Mouse (Mus musculus) kidney, postnatal 0 days (tissue): ENCODE data around the gene Rps5. TPM values are rescaled to one million over a fixed set of nuclear protein-coding genes. Genes with fewer than 3 reads are reported as not detected.
"Not testable (repeated sequence)": the region's sequence is repeated elsewhere in the genome, so short reads cannot be mapped to it uniquely, and the experiment has no call there.

Source experiments
- ATAC-seq: fragments of 200-750 bp; cut with Nextera tagmentation; replicated peaks from 2 replicates; pipeline ENCODE4 v1.8.0; 2017; ENCODE audit warnings: low read depth, moderate number of reproducible peaks, moderate TSS enrichment, moderate library complexity; ENCODE audit not compliant: low FRiP score
- DNase-seq: peaks from one replicate; pipeline ENCODE4 v3.0.0-alpha.2; 2016; ENCODE audit warnings: low spot score
- H3K27ac ChIP-seq: fragments of 300-500 bp; sonication (generic); 2 replicates; pipeline ENCODE4 v1.5.1; 2014; ENCODE audit warnings: mild to moderate bottlenecking
- H3K27me3 ChIP-seq: fragments of 300-500 bp; sonication (generic); 2 replicates; pipeline ENCODE4 v1.6.1; 2014; ENCODE audit warnings: low read length, mixed read lengths; ENCODE audit not compliant: insufficient read depth
- H3K36me3 ChIP-seq: fragments of 300-500 bp; sonication (generic); 2 replicates; pipeline ENCODE4 v1.6.1; 2014; ENCODE audit warnings: low read length, mixed read lengths; ENCODE audit not compliant: insufficient read depth
- H3K4me1 ChIP-seq: fragments of 300-500 bp; sonication (generic); replicated peaks from 2 replicates; pipeline ENCODE4 v1.6.1; 2014; ENCODE audit warnings: antibody characterized with exemption, low read length, mixed read lengths; ENCODE audit not compliant: insufficient read depth
- H3K4me2 ChIP-seq: fragments of 300-500 bp; sonication (generic); 2 replicates; pipeline ENCODE4 v1.6.1; 2014; ENCODE audit warnings: mild to moderate bottlenecking, low read length, moderate library complexity, mixed read lengths
- H3K4me3 ChIP-seq: fragments of 300-500 bp; sonication (generic); replicated peaks from 2 replicates; pipeline ENCODE4 v1.5.1; 2014; ENCODE audit warnings: low read depth, low read length
- H3K9ac ChIP-seq: fragments of 300-500 bp; sonication (generic); 2 replicates; pipeline ENCODE4 v1.6.1; 2014; ENCODE audit warnings: low read depth, low read length
- H3K9me3 ChIP-seq: fragments of 300-500 bp; sonication (generic); replicated peaks from 2 replicates; pipeline ENCODE4 v1.6.1; 2016; ENCODE audit warnings: low read length, inconsistent platforms, mixed read lengths
- CTCF ChIP-seq: IDR thresholded peaks from 2 replicates; pipeline ENCODE4 v1.5.1; 2016; ENCODE audit warnings: antibody characterized with exemption, low read depth, mild to moderate bottlenecking, moderate library complexity
- WGBS: fragments of 180-500 bp; shearing (Covaris S2); extraction: QIAGEN DNeasy Blood & Tissue Kit; methylation state at CpG from one replicate; pipeline ENCODE4 v1.1.7; 2014; 5-methylcytosine and 5-hydroxymethylcytosine counted together
- polyA plus RNA-seq: library from polyadenylated mRNA; unstranded; fragments of >200 nt; fragmentation: Nextera tagmentation; extraction: Ambion mirVana; gene quantifications from 2 replicates; pipeline ENCODE4 v1.2.1, GENCODE M21; 2015

The Rps5 gene
- polyA plus RNA-seq, 1 experiment from 2014 or later = 1,143 TPM

- peak overlapping the region; percentile 62 for H3K4me2 ChIP-seq
- no peaks in the 10 kb centered on the region for H3K9me3 ChIP-seq
- peak overlapping the region; percentile 93 for H3K27ac ChIP-seq
- H3K4me1 ChIP-seq = no peaks in the 10 kb centered on the region; the same call in 1 of the 2 replicates
- TF ChIP-seq CTCF = peak; percentile 81
- H3K9ac ChIP-seq = peak overlapping the region; percentile 59
- ATAC-seq = 0 out of 2 replicates have a peak, but pooled peaks have one; percentile 48
- H3K4me3 ChIP-seq = peak overlapping the region; percentile 45
- 46% methylated on average over 7 of the region's 7 CpGs for WGBS
- no peaks in the 10 kb centered on the region for H3K27me3 ChIP-seq
- peaks cover 20% of the 10 kb centered on the region; the same call in 1 of the 2 replicates for H3K36me3 ChIP-seq
- peak; percentile 73 for DNase-seq
Observed at GRCm38 (mm10) chr7:12909498-12909962, 12.6 kb upstream of the Rps5 start.

- ATAC-seq = peak; percentile 83
- peak overlapping the region; percentile 93 for H3K27ac ChIP-seq
- 3% methylated on average over 19 of the region's 19 CpGs for WGBS
Observed at GRCm38 (mm10) chr7:12910181-12910668, 11.9 kb upstream of the Rps5 start.

DNA sequence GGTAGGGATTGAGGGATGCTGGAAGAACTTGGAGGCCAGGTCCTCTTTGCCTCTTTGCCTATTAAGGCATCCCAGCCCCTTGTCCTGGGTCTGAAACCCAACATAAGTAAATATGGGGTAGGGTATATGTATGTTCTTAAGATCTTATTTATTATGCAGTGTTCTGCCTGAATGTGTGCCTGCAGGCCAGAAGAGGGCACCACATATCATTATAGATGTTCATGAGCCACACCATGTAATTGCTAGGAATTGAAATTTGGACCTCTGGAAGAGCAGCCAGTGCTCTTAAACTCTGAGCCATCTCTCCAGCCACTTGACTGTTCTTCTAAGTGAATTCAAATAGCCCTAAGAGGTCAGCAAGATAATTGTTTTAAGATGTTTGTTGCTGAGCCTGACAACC lies 8.5 kb upstream of the Rps5 start:
- no peaks in the 10 kb centered on the region; the same call in 1 of the 2 replicates for H3K4me1 ChIP-seq
- H3K4me3 ChIP-seq = no peak overlapping the region
- no peaks in the 10 kb centered on the region for H3K9me3 ChIP-seq
- no peak overlapping the region for H3K4me2 ChIP-seq
- no peak overlapping the region for H3K9ac ChIP-seq
- no peaks in the 10 kb centered on the region for H3K27me3 ChIP-seq
- H3K36me3 ChIP-seq = no peaks in the 10 kb centered on the region
- peak; percentile 72 for TF ChIP-seq CTCF
- ATAC-seq (no peak), DNase-seq (peak; percentile 63)
- no peak overlapping the region for H3K27ac ChIP-seq

More at GRCm38 (mm10) chr7:12910181-12910668, 11.9 kb upstream of the Rps5 start:
- peak; percentile 91 for DNase-seq
- Histone ChIP-seq H3K4me2 (peak overlapping the region; percentile 62), H3K4me1 (no peaks in the 10 kb centered on the region; the same call in 1 of the 2 replicates), H3K4me3 (peak overlapping the region; percentile 45), H3K36me3 (peaks cover 20% of the 10 kb centered on the region; the same call in 1 of the 2 replicates), H3K27me3 (no peaks in the 10 kb centered on the region), H3K9me3 (no peaks in the 10 kb centered on the region), H3K9ac (peak overlapping the region; percentile 59)
- TF ChIP-seq CTCF = no peak

DNA sequence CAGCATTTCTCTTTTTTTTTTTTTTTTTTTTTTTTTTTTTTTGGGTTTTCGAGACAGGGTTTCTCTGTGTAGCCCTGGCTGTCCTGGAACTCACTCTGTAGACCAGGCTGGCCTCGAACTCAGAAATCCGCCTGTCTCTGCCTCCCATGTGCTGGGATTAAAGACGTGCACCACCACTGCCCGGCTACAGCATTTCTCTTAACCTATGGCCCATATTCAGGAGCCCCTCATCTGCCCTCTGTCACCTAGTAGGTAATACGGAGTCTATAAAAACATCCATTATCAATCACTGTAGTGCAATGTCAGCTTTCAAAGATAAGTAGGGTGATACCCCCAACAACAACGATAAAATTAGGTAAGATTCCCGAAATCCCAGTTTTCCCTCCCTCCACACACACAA lies 1.6 kb upstream of the Rps5 start:
- 89% methylated on average over 7 of the region's 8 CpGs for WGBS
- not testable (repeated sequence) for H3K27me3 ChIP-seq, H3K4me2 ChIP-seq, H3K9ac ChIP-seq, H3K9me3 ChIP-seq, H3K4me1 ChIP-seq, H3K27ac ChIP-seq, ATAC-seq, DNase-seq, H3K4me3 ChIP-seq
- H3K36me3 ChIP-seq = peaks cover 21% of the 10 kb centered on the region

- H3K36me3 ChIP-seq = peaks cover 29% of the 10 kb centered on the region
- H3K4me3 ChIP-seq = peak overlapping the region; percentile 70
- peak overlapping the region; percentile 88 for H3K4me2 ChIP-seq
- WGBS = 0% methylated on average over 3 of the region's 3 CpGs
- H3K27me3 ChIP-seq = no peaks in the 10 kb centered on the region
- no peak for TF ChIP-seq CTCF
- peak overlapping the region; percentile 75 for H3K9ac ChIP-seq
- H3K27ac ChIP-seq = peak overlapping the region; percentile 98
- H3K9me3 ChIP-seq = no peaks in the 10 kb centered on the region
- peak; percentile 66 for DNase-seq
- ATAC-seq = peak; percentile 16
- H3K4me1 ChIP-seq = peaks cover 8% of the 10 kb centered on the region
Observed at GRCm38 (mm10) chr7:12921318-12921704, 779 bp upstream of the Rps5 start.

DNA sequence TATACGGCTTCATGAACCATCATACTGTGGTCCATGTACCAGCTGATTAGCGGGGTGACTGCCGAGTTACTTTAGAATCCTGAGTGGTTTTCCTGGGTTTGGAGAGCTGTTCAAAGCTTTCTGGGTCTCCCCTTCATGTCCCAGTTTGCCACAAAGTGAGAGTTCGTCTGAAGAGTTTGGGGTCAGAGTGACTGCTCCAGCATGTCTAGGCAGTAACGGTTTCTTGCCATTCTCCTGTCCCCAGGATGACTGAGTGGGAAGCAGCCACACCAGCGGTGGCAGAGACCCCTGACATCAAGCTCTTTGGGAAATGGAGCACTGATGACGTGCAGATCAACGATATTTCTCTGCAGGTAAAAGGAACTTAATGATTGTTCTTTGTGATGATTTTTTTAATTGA lies 639 bp downstream of the Rps5 start:
- DNase-seq = no peak
- Histone ChIP-seq H3K9me3 (no peaks in the 10 kb centered on the region), H3K36me3 (peaks cover 37% of the 10 kb centered on the region), H3K4me3 (peak overlapping the region; percentile 70), H3K27ac (no peak overlapping the region), H3K4me1 (peaks cover 8% of the 10 kb centered on the region), H3K27me3 (no peaks in the 10 kb centered on the region), H3K4me2 (peak overlapping the region; percentile 67), H3K9ac (peak overlapping the region; percentile 74)
- TF ChIP-seq CTCF = no peak
- no peak for ATAC-seq
- 3% methylated on average over 8 of the region's 8 CpGs for WGBS

DNA sequence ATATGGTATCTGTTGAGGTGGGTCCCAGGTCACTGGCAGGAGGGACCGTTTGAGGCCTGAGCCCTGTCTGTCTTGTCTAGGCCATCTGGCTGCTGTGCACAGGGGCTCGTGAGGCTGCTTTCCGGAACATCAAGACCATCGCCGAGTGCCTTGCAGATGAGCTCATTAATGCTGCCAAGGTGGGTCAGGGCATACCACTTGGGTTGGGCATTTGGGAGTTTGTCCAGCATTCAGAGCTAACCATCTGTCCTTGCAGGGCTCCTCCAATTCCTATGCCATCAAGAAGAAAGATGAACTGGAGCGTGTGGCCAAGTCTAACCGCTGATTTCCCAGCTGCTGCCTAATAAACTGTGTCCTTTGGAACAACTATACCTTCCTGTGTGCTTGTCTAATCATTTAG lies 4.2 kb downstream of the Rps5 start:
- H3K4me2 ChIP-seq = no peak overlapping the region
- H3K4me1 ChIP-seq = peaks cover 8% of the 10 kb centered on the region
- no peak overlapping the region for H3K4me3 ChIP-seq
- ATAC-seq = no peak
- no peak overlapping the region for H3K9ac ChIP-seq
- 81% methylated on average over 7 of the region's 7 CpGs for WGBS
- H3K27me3 ChIP-seq = no peaks in the 10 kb centered on the region
- peaks cover 37% of the 10 kb centered on the region for H3K36me3 ChIP-seq
- TF ChIP-seq CTCF = no peak
- no peaks in the 10 kb centered on the region for H3K9me3 ChIP-seq
- DNase-seq = no peak
- H3K27ac ChIP-seq = no peak overlapping the region
